Mouse (Mus musculus): ENCODE measurements around the gene Pou1f1.

The Pou1f1 gene

GRCm38 (mm10) chr16:65564306-65564705 is 44.0 kb downstream of the Pou1f1 start:
- no peak for DNase-seq (ENCODE audit: inconsistent ontology term)

- DNase-seq (ENCODE audit: inconsistent ontology term): no peak
Measured at GRCm38 (mm10) chr16:65564951-65565350, 44.6 kb downstream of the Pou1f1 start.

- no peak for DNase-seq (ENCODE audit: inconsistent ontology term)
Measured at GRCm38 (mm10) chr16:65568853-65569252, 48.5 kb downstream of the Pou1f1 start.

DNA sequence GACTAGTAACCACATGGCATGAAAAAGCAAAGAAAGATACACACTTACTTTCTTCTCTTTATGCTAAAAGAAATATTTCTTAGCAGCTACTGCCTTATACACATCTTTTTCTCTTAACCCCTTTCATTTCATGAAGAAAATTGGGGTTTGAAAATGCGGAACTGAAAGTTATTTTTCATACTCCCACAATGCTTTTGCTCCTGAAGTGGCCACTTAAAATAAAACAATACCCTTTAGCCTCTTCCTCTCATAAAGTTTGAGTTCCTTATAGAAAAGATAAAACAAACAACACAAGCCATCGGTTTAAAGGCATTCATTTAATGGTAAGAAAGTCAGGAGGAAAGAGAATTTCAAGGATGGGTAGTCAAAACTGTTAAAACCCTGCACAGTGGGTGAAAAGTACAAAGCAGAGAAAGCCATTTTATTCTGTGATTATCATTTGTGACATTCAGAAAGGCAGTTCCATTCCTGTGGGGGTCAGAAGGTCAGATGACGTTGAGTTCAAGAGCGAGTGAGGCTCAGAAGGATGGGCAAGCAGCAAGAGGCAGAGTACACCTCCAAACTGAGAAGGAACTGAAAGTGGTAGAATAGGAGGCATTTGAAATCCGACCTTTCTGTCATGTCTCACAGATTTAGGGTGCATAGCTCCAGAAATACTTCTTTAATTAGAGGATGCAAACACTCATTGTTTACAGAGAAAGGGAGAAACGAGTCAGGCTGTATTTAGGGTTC is 57.2 kb downstream of the Pou1f1 start:
- DNase-seq (ENCODE audit: inconsistent ontology term): no peak
